12 mouse cellular contexts compared by ENCODE assay signal in genomic region chr17:15192840-15193239, GRCm38 (mm10).
DNase-seq lines count a peak whose midpoint lies in the region; ATAC-seq and TF ChIP-seq lines count a peak whose summit lies in the region.
"Had no signal": no experiment of that assay in that cellular context is flagged by ENCODE, and none has a peak within 500 bp of the region (broad histone marks: within the 10 kb centered on the region; RNA-seq: fewer than 3 reads in every experiment).

No protein-coding gene starts in this region.

- ATAC-seq in lung, embryonic 14.5 days (ENCODE audit: insufficient read depth): peak; percentile 59
- ATAC-seq in forebrain, embryonic 14.5 days: no peak
- ATAC-seq: forebrain, embryonic 15.5 days; inflammation-experienced regulatory T-cells, adult 6 months had no signal

- H3K4me1 ChIP-seq in lung, embryonic 14.5 days (ENCODE audit: insufficient read depth): peaks cover 20% of the 10 kb centered on the region
- peaks cover 26% of the 10 kb centered on the region for H3K4me1 ChIP-seq in limb, embryonic 10.5 days
- H3K4me1 ChIP-seq in forebrain, embryonic 14.5 days (ENCODE audit: control insufficient read depth, insufficient read depth, low read length): peaks cover 19% of the 10 kb centered on the region

- H3K36me3 ChIP-seq in lung, embryonic 14.5 days (ENCODE audit: insufficient read depth): no peaks in the 10 kb centered on the region
- H3K36me3 ChIP-seq in limb, embryonic 10.5 days: no peaks in the 10 kb centered on the region
- no peaks in the 10 kb centered on the region for H3K36me3 ChIP-seq in forebrain, embryonic 14.5 days (ENCODE audit: control insufficient read depth, insufficient read depth, low read length)
- H3K36me3 ChIP-seq: forebrain, embryonic 15.5 days; limb, embryonic 15.5 days had no signal

- no peak overlapping the region for H3K4me2 ChIP-seq in lung, embryonic 14.5 days
- no peak overlapping the region for H3K4me2 ChIP-seq in forebrain, embryonic 14.5 days (ENCODE audit: low read length)
- H3K4me2 ChIP-seq: forebrain, embryonic 15.5 days; limb, embryonic 15.5 days had no signal

- no peaks in the 10 kb centered on the region for H3K9me3 ChIP-seq in lung, embryonic 14.5 days (ENCODE audit: low read depth, low read length)
- no peaks in the 10 kb centered on the region for H3K9me3 ChIP-seq in limb, embryonic 10.5 days (replicated peaks)
- no peaks in the 10 kb centered on the region for H3K9me3 ChIP-seq in forebrain, embryonic 14.5 days (replicated peaks; ENCODE audit: control insufficient read depth, low read length)
- H3K9me3 ChIP-seq: forebrain, embryonic 15.5 days; limb, embryonic 15.5 days had no signal

- H3K27me3 ChIP-seq in lung, embryonic 14.5 days (ENCODE audit: insufficient read depth, low read length): no peaks in the 10 kb centered on the region
- no peaks in the 10 kb centered on the region for H3K27me3 ChIP-seq in limb, embryonic 10.5 days (ENCODE audit: low read depth, poor library complexity, severe bottlenecking)
- no peaks in the 10 kb centered on the region for H3K27me3 ChIP-seq in forebrain, embryonic 14.5 days (replicated peaks; ENCODE audit: control insufficient read depth, insufficient read depth, low read length)
- H3K27me3 ChIP-seq: forebrain, embryonic 15.5 days; limb, embryonic 15.5 days had no signal

- no peak for TF ChIP-seq CTCF in lung, embryonic 14.5 days (IDR thresholded peaks at IDR 0.05; ENCODE audit: low read depth)

- H3K27ac ChIP-seq in lung, embryonic 14.5 days (ENCODE audit: low read depth): no peak overlapping the region
- no peak overlapping the region for H3K27ac ChIP-seq in limb, embryonic 10.5 days
- H3K27ac ChIP-seq in forebrain, embryonic 14.5 days (ENCODE audit: low read depth, low read length): no peak overlapping the region

- no peak overlapping the region for H3K9ac ChIP-seq in lung, embryonic 14.5 days
- H3K9ac ChIP-seq in forebrain, embryonic 14.5 days (ENCODE audit: low read length): no peak overlapping the region
- H3K9ac ChIP-seq: forebrain, embryonic 15.5 days; limb, embryonic 15.5 days had no signal

- no peak overlapping the region for H3K4me3 ChIP-seq in lung, embryonic 14.5 days (ENCODE audit: low read depth, low read length)
- H3K4me3 ChIP-seq in limb, embryonic 10.5 days: no peak overlapping the region
- no peak overlapping the region for H3K4me3 ChIP-seq in forebrain, embryonic 14.5 days (ENCODE audit: low read depth, low read length)
- H3K4me3 ChIP-seq: forebrain, embryonic 15.5 days; limb, embryonic 15.5 days had no signal

- intact Hi-C loops in heart, postnatal 25 days (cut with DNase I): loop anchor here (2.0 to 5.0 kb wide), 2 partner anchors 126 to 180 kb away; no protein-coding TSS in a partner anchor

- 21% methylated on average over 7 of the region's 7 CpGs for WGBS in lung, embryonic 14.5 days
- WGBS in limb, embryonic 10.5 days: 65% methylated on average over 7 of the region's 7 CpGs
- 58% methylated on average over 7 of the region's 7 CpGs for WGBS in forebrain, embryonic 14.5 days

- DNase-seq in gastrocnemius, adult 18-20 months (ENCODE audit: low spot score): peak; percentile 33
- DNase-seq in gastrocnemius, adult 8-10 months (ENCODE audit: low spot score in 2 of 2): no peak
- peak; percentile 7 for DNase-seq in adipocyte (ENCODE audit: low spot score)
- peak; percentile 42 for DNase-seq in heart, postnatal 25 days (ENCODE audit: low spot score)
- peak; percentile 66 for DNase-seq in lung, embryonic 14.5 days
- DNase-seq in limb, embryonic 10.5 days (ENCODE audit: low spot score): no peak
- no peak for DNase-seq in forebrain, embryonic 14.5 days (ENCODE audit: low spot score)
- no peak for DNase-seq in right cerebral cortex, postnatal 14 days
- DNase-seq: cerebellum, adult 8-10 months had no signal

Comparison
In these comparisons a context has a peak if more than half of its experiments do, and no peak if none do; other contexts are left out.
1. DNase-seq: peak in gastrocnemius, adult 18-20 months (single experiment), adipocyte (single experiment), heart, postnatal 25 days (single experiment) and lung, embryonic 14.5 days (single experiment); none in gastrocnemius, adult 8-10 months (0 of 2), limb, embryonic 10.5 days (single experiment), forebrain, embryonic 14.5 days (single experiment) and right cerebral cortex, postnatal 14 days (single experiment).